Mouse (Mus musculus) liver, adult 2 months (tissue): ENCODE results near the gene Cacna1a.

Experiments
- CTCF ChIP-seq: fragments of 200-500 bp; IDR thresholded peaks from 2 replicates; pipeline ENCODE4 v1.5.1; 2011; ENCODE audit warnings: low read depth, low read length, control low read depth
- POLR2A ChIP-seq: fragments of 200-500 bp; IDR thresholded peaks from 2 replicates; pipeline ENCODE4 v1.6.1; 2011; ENCODE audit warnings: low read length, control low read depth; ENCODE audit not compliant: insufficient read depth; ENCODE audit errors: extremely low read depth

GRCm38 (mm10) chr8:84417840-84418239, 29.6 kb downstream of the Cacna1a start:
- TF ChIP-seq CTCF (no peak), POLR2A (no peak)
